Mouse (Mus musculus) embryonic stem cell, embryonic (primary cell): Measurements from ENCODE around the gene Ankrd65.

ENCODE experiments used
- CTCF ChIA-PET, 4 experiments: fragments of 300-600 bp in 2 of 4; fragments of 350-600 bp in 2 of 4; sonication (Branson Sonifier 250); formaldehyde crosslinking; loops; one replicate each; lab custom pipeline; 2022; ENCODE audit warnings: inconsistent platforms in 2 of 4; lab: Charles Lee
- POLR2A ChIA-PET, 4 experiments: fragments of 300-600 bp in 2 of 4; fragments of 350-600 bp in 2 of 4; sonication (Branson Sonifier 250); formaldehyde crosslinking; loops; one replicate each; lab custom pipeline; 2022; ENCODE audit warnings: antibody characterized with exemption in 4 of 4, inconsistent platforms in 1 of 4; lab: Charles Lee

The Ankrd65 gene

GRCm38 (mm10) chr4:155829866-155830265 is 39.6 kb downstream of the Ankrd65 start:
- ChIA-PET POLR2A (interaction anchor here in 1 of 4 experiments (1.2 to 12.6 kb wide), 5 partner anchors 8 to 126 kb away, joined by 4 to 236 read pairs (median 15); partner anchors contain the start of genes Ccnl2, Mrpl20 and Ssu72), CTCF (no interaction called here)

- POLR2A ChIA-PET = interaction anchor here in 1 of 4 experiments (1.2 to 12.6 kb wide), 5 partner anchors 9 to 127 kb away, joined by 4 to 236 read pairs (median 15); partner anchors contain the start of genes Ccnl2, Mrpl20 and Ssu72
These were observed 40.4 kb downstream of the Ankrd65 start for GRCm38 (mm10) chr4:155830596-155830995.

GRCm38 (mm10) chr4:155831205-155831766 is 41.0 kb downstream of the Ankrd65 start, which contains the start of gene Aurkaip1:
TSS of gene Aurkaip1 (plus strand) at chr4:155831272.
- ChIA-PET CTCF (interaction anchor here in 3 of 4 experiments (0.6 to 1.8 kb wide), 6 partner anchors 10 to 318 kb away, joined by 3 to 8 read pairs (median 4); partner anchors contain the start of gene Mrpl20 (in 1 of the 3)), POLR2A (interaction anchor here in 3 of 4 experiments (0.6 to 12.6 kb wide), 21 partner anchors 9 to 373 kb away, joined by 3 to 236 read pairs (median 4); partner anchors contain the start of genes Ccnl2 (in 2 of the 3), Mrpl20 (in 2 of the 3), 9430015G10Rik (in 1 of the 3) and Acap3 (in 1 of the 3))

More at GRCm38 (mm10) chr4:155830596-155830995, 40.4 kb downstream of the Ankrd65 start:
- CTCF ChIA-PET = interaction anchor here in 2 of 4 experiments (0.5 to 0.6 kb wide), 2 partner anchors 33 to 201 kb away, joined by 3 to 7 read pairs; no protein-coding TSS in a partner anchor

GRCm38 (mm10) chr4:155831831-155832230 is 41.6 kb downstream of the Ankrd65 start:
- CTCF ChIA-PET = interaction anchor here in 3 of 4 experiments (0.6 to 1.8 kb wide), 5 partner anchors 10 to 319 kb away, joined by 3 to 8 read pairs (median 4); partner anchors contain the start of gene Mrpl20 (in 1 of the 3)

DNA sequence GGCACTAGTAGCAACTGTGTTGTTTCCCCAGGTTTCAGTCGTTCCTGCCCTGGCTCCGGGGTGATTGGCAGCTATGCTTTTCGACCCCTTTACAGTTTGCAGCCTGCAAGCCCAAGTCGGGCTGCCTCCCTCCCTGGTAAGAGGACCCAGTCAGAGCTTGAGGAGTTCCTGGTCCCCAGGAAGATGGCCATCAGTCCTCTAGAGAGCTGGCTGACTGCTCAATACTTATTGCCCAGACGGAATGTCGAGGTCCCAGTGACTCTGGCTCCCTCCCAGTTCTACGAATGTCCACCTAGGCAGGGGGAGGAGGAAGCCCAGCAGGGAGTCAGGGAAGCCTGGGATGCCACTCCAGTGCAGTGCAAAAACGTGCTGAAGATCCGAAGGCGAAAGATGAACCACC is 42.1 kb downstream of the Ankrd65 start:
- POLR2A ChIA-PET = interaction anchor here in 3 of 4 experiments (0.9 to 12.6 kb wide), 13 partner anchors 8 to 115 kb away, joined by 3 to 236 read pairs (median 6); partner anchors contain the start of genes Ccnl2 (in 2 of the 3), Acap3 (in 1 of the 3), Cptp (in 1 of the 3) and Ints11 (in 1 of the 3)
- CTCF ChIA-PET = interaction anchor here in 2 of 4 experiments (0.9 to 1.8 kb wide), 4 partner anchors 9 to 30 kb away, joined by 3 to 8 read pairs (median 4); partner anchors contain the start of gene Mrpl20 (in 1 of the 2)

More at GRCm38 (mm10) chr4:155831831-155832230, 41.6 kb downstream of the Ankrd65 start:
- POLR2A ChIA-PET = interaction anchor here in 3 of 4 experiments (0.6 to 12.6 kb wide), 20 partner anchors 9 to 372 kb away, joined by 3 to 236 read pairs (median 4); partner anchors contain the start of genes Ccnl2 (in 2 of the 3), Mrpl20 (in 2 of the 3), 9430015G10Rik (in 1 of the 3) and Acap3 (in 1 of the 3)

DNA sequence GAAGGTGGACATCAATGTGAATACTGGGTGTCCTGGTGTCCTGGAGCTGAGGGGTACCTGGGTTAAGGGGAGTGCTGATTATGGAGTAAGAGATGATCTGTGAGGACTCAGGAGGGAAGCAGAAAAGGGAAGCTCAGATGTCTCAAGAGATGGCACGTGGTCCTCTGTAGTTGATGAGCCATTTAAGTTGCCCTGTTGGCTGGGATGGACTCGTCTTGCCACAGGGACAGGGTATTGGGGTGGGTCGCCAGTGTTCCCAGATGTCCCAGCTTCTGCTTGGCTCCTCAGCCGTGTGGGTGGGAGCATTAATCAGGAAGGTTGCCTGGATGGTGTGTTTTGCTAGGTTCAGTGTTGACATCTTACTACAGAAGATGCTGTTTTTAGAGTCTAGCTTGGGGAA is 43.0 kb downstream of the Ankrd65 start:
- CTCF ChIA-PET = interaction anchor here in 3 of 4 experiments (0.6 to 1.6 kb wide), 35 partner anchors 8 to 276 kb away, joined by 3 to 13 read pairs (median 4); partner anchors contain the start of genes 9430015G10Rik (in 1 of the 3), Acap3 (in 1 of the 3), Cptp (in 1 of the 3) and Dvl1 (in 1 of the 3)

DNA sequence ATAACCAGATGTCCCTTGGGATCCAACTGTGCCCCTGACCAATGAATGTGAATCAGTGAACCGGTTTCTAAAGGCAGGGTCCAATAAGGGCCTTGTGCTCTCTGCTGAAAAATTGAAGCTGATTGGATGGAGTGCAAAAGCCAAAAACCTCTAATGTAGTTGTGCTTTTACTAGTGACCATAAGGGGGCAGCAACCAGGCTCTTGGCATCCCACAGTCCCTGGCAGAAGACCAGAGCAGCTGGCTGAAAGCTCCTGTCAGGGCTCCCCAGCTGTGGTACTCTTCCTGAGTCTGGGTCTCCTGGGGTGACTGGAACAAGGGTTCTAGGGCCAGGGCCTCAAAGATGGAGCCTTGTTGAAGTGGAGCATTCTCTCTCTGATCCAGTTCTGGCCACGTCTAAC is 43.6 kb downstream of the Ankrd65 start:
- ChIA-PET POLR2A (interaction anchor here (0.6 to 4.2 kb wide), 38 partner anchors 8 to 585 kb away, joined by 3 to 19 read pairs (median 4); partner anchors contain the start of genes Acap3 (in 2 of the 4), Ccnl2 (in 2 of the 4), Dvl1 (in 2 of the 4) and Pusl1 (in 2 of the 4)), CTCF (interaction anchor here (0.5 to 1.6 kb wide), 46 partner anchors 8 to 276 kb away, joined by 3 to 13 read pairs (median 4); partner anchors contain the start of genes Mrpl20 (in 2 of the 4), 9430015G10Rik (in 1 of the 4), Acap3 (in 1 of the 4) and Cptp (in 1 of the 4))

More for the DNA sequence above, 43.0 kb downstream of the Ankrd65 start:
- POLR2A ChIA-PET = interaction anchor here in 3 of 4 experiments (0.7 to 4.2 kb wide), 32 partner anchors 8 to 402 kb away, joined by 3 to 19 read pairs (median 4); partner anchors contain the start of genes Acap3 (in 2 of the 3), Ccnl2 (in 2 of the 3), Dvl1 (in 2 of the 3) and Pusl1 (in 2 of the 3)

DNA sequence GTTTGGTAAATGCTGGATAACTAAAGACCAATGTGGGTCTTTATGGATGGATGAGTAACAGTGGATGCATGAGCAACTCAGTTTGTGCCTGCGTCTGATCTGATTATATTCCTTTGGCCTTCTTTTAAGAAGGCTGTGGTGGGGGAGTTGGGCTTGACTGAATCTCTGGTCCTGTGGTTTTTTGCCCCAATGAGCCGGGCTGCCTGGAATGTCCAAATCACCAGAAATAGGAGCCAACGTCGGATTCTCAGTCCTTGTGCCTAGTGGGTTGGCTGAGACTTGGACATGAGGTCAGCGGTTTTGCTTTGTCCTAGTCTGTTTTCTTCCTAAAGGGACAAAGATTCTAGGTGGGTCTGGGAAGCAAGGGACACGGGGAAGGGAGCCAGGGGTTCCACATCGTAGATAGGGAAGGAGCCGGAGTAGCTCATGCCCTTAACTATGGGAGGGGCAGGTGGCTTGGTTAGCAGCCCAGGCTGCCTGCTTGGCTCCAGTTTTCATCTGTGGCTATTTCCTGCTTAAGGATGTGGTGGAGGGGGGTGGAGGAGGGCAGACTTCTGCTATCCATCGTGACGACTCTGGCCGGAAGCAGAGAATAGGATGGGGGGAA is 47.3 kb downstream of the Ankrd65 start:
- CTCF ChIA-PET = no interaction called here
- POLR2A ChIA-PET = interaction anchor here in 1 of 4 experiments (0.7 kb wide), 1 partner anchor 10 kb away, joined by 11 read pairs; no protein-coding TSS in a partner anchor

DNA sequence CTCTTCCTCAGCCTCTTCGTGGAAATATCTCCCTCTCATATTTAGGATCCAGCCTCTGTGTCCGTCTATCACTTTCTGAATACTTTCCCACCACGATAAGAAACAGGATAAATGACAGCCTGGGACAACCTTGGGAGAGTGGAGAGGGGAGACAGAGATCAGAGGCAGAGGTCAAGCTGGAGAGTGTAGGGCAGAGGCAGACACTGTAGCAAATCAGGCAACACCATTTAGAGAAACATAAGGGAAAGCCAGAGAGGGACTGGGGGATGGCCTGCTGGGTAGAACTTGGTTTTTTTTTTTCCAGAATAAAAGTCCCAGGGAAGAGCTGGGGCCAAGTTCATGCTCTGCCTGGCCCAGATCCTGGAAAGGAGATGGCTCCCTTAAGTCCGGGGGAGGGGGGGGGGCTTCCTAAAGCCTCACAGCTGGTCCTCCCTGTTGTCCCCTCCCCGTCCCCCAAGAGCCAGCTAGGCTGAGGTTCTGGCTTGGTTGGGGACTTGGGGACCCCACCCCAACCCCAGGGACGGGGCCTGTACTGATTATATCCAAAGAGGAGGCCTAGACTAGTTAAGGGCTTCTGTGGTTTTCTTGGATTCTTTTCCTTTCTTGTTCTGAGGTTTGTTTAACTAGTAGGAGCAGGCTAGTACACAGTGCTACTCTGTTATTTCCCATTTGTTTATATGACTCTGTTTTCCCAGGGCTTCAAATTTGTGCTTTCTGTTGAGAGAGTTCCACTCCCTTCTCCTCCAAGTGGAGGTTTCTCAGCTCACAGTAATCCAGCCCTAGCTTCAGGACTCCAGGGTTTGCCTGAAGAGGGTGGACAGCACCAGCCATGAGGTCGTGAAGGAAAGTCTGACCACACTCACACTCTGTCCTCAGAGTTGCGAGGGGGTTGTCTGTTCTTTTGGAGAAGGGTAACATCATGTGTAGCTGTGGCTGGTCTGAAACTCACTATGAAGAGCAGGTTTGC is 48.2 kb downstream of the Ankrd65 start:
- CTCF ChIA-PET = interaction anchor here in 1 of 4 experiments (1.2 to 1.7 kb wide), 2 partner anchors 66 to 116 kb away, joined by 3 read pairs; no protein-coding TSS in a partner anchor
- POLR2A ChIA-PET = interaction anchor here in 2 of 4 experiments (0.7 to 2.0 kb wide), 10 partner anchors 9 to 354 kb away, joined by 3 to 7 read pairs (median 4); partner anchors contain the start of genes Ccnl2 (in 2 of the 2), B3galt6 (in 1 of the 2), Cptp (in 1 of the 2) and Ints11 (in 1 of the 2)

DNA sequence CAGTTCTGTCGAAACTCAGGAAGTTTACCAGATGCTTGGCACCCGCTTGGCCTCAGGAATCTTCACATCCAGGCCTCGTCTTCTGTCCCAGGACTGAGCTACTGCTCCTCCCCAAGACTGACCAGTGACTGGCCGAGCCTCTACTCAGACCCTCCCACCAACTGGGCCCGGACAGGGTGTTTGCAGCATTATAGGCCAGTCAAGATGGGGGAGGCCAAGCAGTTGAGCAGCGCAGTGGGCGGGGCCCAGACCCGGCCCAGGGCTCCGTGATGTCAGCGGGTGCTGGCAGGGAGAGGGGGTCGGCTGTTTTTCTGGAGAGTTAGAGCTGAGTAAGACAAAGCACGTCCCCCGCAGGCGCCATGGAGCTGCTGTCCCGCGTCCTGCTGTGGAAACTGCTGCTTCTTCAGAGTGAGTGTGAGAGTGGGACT is 49.3 kb downstream of the Ankrd65 start, which contains the start of gene Mxra8:
Mxra8 (plus strand) TSS at position 198 of the 428 bp plus-strand sequence.
- POLR2A ChIA-PET = interaction anchor here (0.7 to 2.1 kb wide), 15 partner anchors 8 to 353 kb away, joined by 3 to 12 read pairs (median 4); partner anchors contain the start of genes Ccnl2 (in 2 of the 4), Aurkaip1 (in 1 of the 4), B3galt6 (in 1 of the 4) and C1qtnf12 (in 1 of the 4)
- CTCF ChIA-PET = interaction anchor here in 1 of 4 experiments (1.2 to 1.7 kb wide), 2 partner anchors 65 to 117 kb away, joined by 3 read pairs; no protein-coding TSS in a partner anchor

- POLR2A ChIA-PET = interaction anchor here (0.6 to 3.4 kb wide), 36 partner anchors 7 to 409 kb away, joined by 3 to 15 read pairs (median 4); partner anchors contain the start of genes Aurkaip1 (in 3 of the 4), Ccnl2 (in 2 of the 4), Cptp (in 2 of the 4) and Ints11 (in 2 of the 4)
These were observed 50.1 kb downstream of the Ankrd65 start for GRCm38 (mm10) chr4:155840076-155841002.

GRCm38 (mm10) chr4:155841003-155841454 is 50.8 kb downstream of the Ankrd65 start:
- POLR2A ChIA-PET = interaction anchor here (0.6 to 3.4 kb wide), 38 partner anchors 7 to 408 kb away, joined by 3 to 15 read pairs (median 4); partner anchors contain the start of genes Aurkaip1 (in 3 of the 4), Ccnl2 (in 2 of the 4), Cptp (in 2 of the 4) and Ints11 (in 2 of the 4)
- CTCF ChIA-PET = interaction anchor here in 2 of 4 experiments (0.6 to 1.7 kb wide), 7 partner anchors 7 to 118 kb away, joined by 3 to 8 read pairs (median 4); partner anchors contain the start of genes Acap3 (in 1 of the 2), Aurkaip1 (in 1 of the 2), Cptp (in 1 of the 2) and Ints11 (in 1 of the 2)

More at GRCm38 (mm10) chr4:155840076-155841002, 50.1 kb downstream of the Ankrd65 start:
- CTCF ChIA-PET = interaction anchor here in 2 of 4 experiments (0.6 to 1.7 kb wide), 6 partner anchors 8 to 119 kb away, joined by 3 to 8 read pairs (median 4); partner anchors contain the start of genes Acap3 (in 1 of the 2), Aurkaip1 (in 1 of the 2), Cptp (in 1 of the 2) and Ints11 (in 1 of the 2)

DNA sequence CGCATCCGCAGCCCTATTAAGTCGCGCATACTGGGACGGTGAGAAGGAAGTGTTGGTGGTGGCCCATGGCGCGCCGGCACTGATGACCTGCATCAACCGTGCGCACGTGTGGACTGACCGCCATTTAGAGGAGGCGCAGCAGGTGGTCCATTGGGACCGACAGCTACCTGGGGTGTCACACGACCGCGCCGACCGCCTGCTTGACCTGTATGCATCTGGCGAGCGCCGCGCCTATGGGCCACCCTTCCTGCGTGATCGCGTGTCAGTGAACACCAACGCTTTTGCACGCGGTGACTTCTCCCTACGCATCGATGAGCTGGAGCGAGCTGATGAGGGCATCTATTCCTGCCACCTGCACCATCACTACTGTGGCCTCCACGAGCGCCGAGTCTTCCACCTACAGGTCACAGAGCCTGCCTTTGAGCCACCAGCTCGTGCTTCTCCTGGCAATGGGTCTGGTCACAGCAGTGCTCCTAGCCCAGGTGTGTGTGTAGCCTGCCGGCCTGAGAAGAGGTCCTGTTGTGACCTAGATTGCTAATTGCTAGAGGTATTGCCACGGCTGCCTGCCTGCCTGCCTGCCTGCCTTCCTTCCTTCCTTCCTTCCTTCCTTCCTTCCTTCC is 51.5 kb downstream of the Ankrd65 start:
- CTCF ChIA-PET = interaction anchor here in 1 of 4 experiments (0.8 to 1.7 kb wide), 6 partner anchors 8 to 117 kb away, joined by 3 to 8 read pairs (median 4); partner anchors contain the start of genes Aurkaip1, Cptp, Ints11 and Mrpl20
- POLR2A ChIA-PET = interaction anchor here (0.7 to 3.4 kb wide), 37 partner anchors 8 to 407 kb away, joined by 3 to 15 read pairs (median 4); partner anchors contain the start of genes Aurkaip1 (in 2 of the 4), Ccnl2 (in 2 of the 4), Cptp (in 2 of the 4) and Ints11 (in 2 of the 4)
